Mouse (Mus musculus): ENCODE measurements around the gene Eif4g2.

The Eif4g2 gene

GRCm38 (mm10) chr7:111082822-111083732 is at the start of gene Eif4g2:
TSS of gene Eif4g2 (minus strand) at chr7:111083030.
- peak; percentile 98 for DNase-seq (ENCODE audit: low read depth, low spot score)

- DNase-seq (ENCODE audit: low read depth, low spot score): no peak
These were observed 49.8 kb upstream of the Eif4g2 start for GRCm38 (mm10) chr7:111132596-111132995.

GRCm38 (mm10) chr7:111126636-111127395 is 44.0 kb upstream of the Eif4g2 start:
- DNase-seq (ENCODE audit: low read depth, low spot score): no peak

- no peak for DNase-seq (ENCODE audit: low read depth, low spot score)
These were observed 41.1 kb upstream of the Eif4g2 start for GRCm38 (mm10) chr7:111123761-111124546.

- DNase-seq (ENCODE audit: low read depth, low spot score): peak; percentile 96
These were observed 39.8 kb upstream of the Eif4g2 start for GRCm38 (mm10) chr7:111122531-111123130.

GRCm38 (mm10) chr7:111122084-111122530 is 39.3 kb upstream of the Eif4g2 start:
- DNase-seq (ENCODE audit: low read depth, low spot score): no peak

- DNase-seq (ENCODE audit: low read depth, low spot score): no peak
These were observed 38.7 kb upstream of the Eif4g2 start for GRCm38 (mm10) chr7:111121522-111121921.

GRCm38 (mm10) chr7:111109561-111109960 is 26.7 kb upstream of the Eif4g2 start:
- no peak for DNase-seq (ENCODE audit: low read depth, low spot score)

GRCm38 (mm10) chr7:111109161-111109560 is 26.3 kb upstream of the Eif4g2 start:
- DNase-seq (ENCODE audit: low read depth, low spot score): no peak

- no peak for DNase-seq (ENCODE audit: low read depth, low spot score)
These were observed 15.4 kb upstream of the Eif4g2 start for GRCm38 (mm10) chr7:111098196-111098595.

- DNase-seq (ENCODE audit: low read depth, low spot score): no peak
These were observed 12.3 kb upstream of the Eif4g2 start for GRCm38 (mm10) chr7:111095169-111095568.

- no peak for DNase-seq (ENCODE audit: low read depth, low spot score)
These were observed 2.3 kb upstream of the Eif4g2 start for GRCm38 (mm10) chr7:111085153-111085552.

GRCm38 (mm10) chr7:111084443-111084842 is 1.6 kb upstream of the Eif4g2 start:
- DNase-seq (ENCODE audit: low read depth, low spot score): no peak

GRCm38 (mm10) chr7:111083733-111084120 is 897 bp upstream of the Eif4g2 start:
- DNase-seq (ENCODE audit: low read depth, low spot score): no peak

GRCm38 (mm10) chr7:111082043-111082821 is 598 bp downstream of the Eif4g2 start:
- DNase-seq (ENCODE audit: low read depth, low spot score): peak; percentile 84

GRCm38 (mm10) chr7:111080876-111081275 is 2.0 kb downstream of the Eif4g2 start:
- no peak for DNase-seq (ENCODE audit: low read depth, low spot score)

- no peak for DNase-seq (ENCODE audit: low read depth, low spot score)
These were observed 2.8 kb downstream of the Eif4g2 start for GRCm38 (mm10) chr7:111080026-111080425.

GRCm38 (mm10) chr7:111078271-111078670 is 4.6 kb downstream of the Eif4g2 start:
- DNase-seq (ENCODE audit: low read depth, low spot score): no peak

GRCm38 (mm10) chr7:111075288-111075687 is 7.5 kb downstream of the Eif4g2 start:
- DNase-seq (ENCODE audit: low read depth, low spot score): no peak

GRCm38 (mm10) chr7:111072410-111072809 is 10.4 kb downstream of the Eif4g2 start:
- no peak for DNase-seq (ENCODE audit: low read depth, low spot score)

GRCm38 (mm10) chr7:111070167-111070496 is 12.7 kb downstream of the Eif4g2 start:
- no peak for DNase-seq (ENCODE audit: low read depth, low spot score)
